Mouse (Mus musculus) stomach, embryonic 14.5 days (tissue): ENCODE measurements around the gene Runx3. TPM values are rescaled to one million over a fixed set of nuclear protein-coding genes. Genes with fewer than 3 reads are reported as not detected.

ENCODE experiments used
- ATAC-seq: fragments of 200-750 bp; cut with Nextera tagmentation; 2 replicates; pipeline ENCODE4 v1.8.0; 2017; ENCODE audit warnings: low read depth, moderate TSS enrichment; ENCODE audit not compliant: insufficient number of reproducible peaks, insufficient read depth, low FRiP score
- H3K27ac ChIP-seq: fragments of 300-500 bp; sonication (generic); 2 replicates; pipeline ENCODE4 v1.5.1; 2014; ENCODE audit warnings: mild to moderate bottlenecking, low read length, moderate library complexity, mixed read lengths
- H3K27me3 ChIP-seq: fragments of 300-500 bp; sonication (generic); 2 replicates; pipeline ENCODE4 v1.6.1; 2014; ENCODE audit warnings: low read length, control low read depth, mixed read lengths; ENCODE audit not compliant: control insufficient read depth, insufficient read depth
- H3K36me3 ChIP-seq: fragments of 300-500 bp; sonication (generic); 2 replicates; pipeline ENCODE4 v1.6.1; 2014; ENCODE audit warnings: mild to moderate bottlenecking, control low read depth, low read length, moderate library complexity, mixed read lengths; ENCODE audit not compliant: control insufficient read depth, insufficient read depth
- H3K4me1 ChIP-seq: fragments of 300-500 bp; sonication (generic); 2 replicates; pipeline ENCODE4 v1.6.1; 2014; ENCODE audit warnings: low read length, control low read depth, mixed read lengths; ENCODE audit not compliant: control insufficient read depth, insufficient read depth
- H3K4me2 ChIP-seq: fragments of 300-500 bp; sonication (generic); replicated peaks from 2 replicates; pipeline ENCODE4 v1.6.1; 2014; ENCODE audit warnings: low read depth, low read length, control low read depth
- H3K4me3 ChIP-seq: fragments of 300-500 bp; sonication (generic); 2 replicates; pipeline ENCODE4 v1.5.1; 2014; ENCODE audit warnings: low read depth, low read length, control low read depth
- H3K9ac ChIP-seq: fragments of 300-500 bp; sonication (generic); replicated peaks from 2 replicates; pipeline ENCODE4 v1.6.1; 2014; ENCODE audit warnings: low read depth, mild to moderate bottlenecking, control low read depth, low read length, moderate library complexity, mixed read lengths
- H3K9me3 ChIP-seq: fragments of 300-500 bp; sonication (generic); 2 replicates; pipeline ENCODE4 v1.6.1; 2016; ENCODE audit warnings: low read depth, low read length, control low read depth; ENCODE audit not compliant: control insufficient read depth
- WGBS: fragments of 180-500 bp; shearing (Covaris S2); extraction: QIAGEN DNeasy Blood & Tissue Kit; methylation state at CpG from one replicate; pipeline ENCODE4 v1.1.7; 2014; 5-methylcytosine and 5-hydroxymethylcytosine counted together
- polyA plus RNA-seq: library from polyadenylated mRNA; unstranded; fragments of >200 nt; fragmentation: Nextera tagmentation; extraction: Ambion mirVana; gene quantifications from 2 replicates; pipeline ENCODE4 v1.2.1, GENCODE M21; 2014

The Runx3 gene
- polyA plus RNA-seq, 1 experiment from 2014 or later: 0.14 TPM

- Histone ChIP-seq H3K4me3 (no peak overlapping the region), H3K36me3 (no peaks in the 10 kb centered on the region), H3K9me3 (no peaks in the 10 kb centered on the region), H3K4me1 (no peaks in the 10 kb centered on the region), H3K4me2 (no peak overlapping the region), H3K27ac (no peak overlapping the region), H3K9ac (no peak overlapping the region), H3K27me3 (no peaks in the 10 kb centered on the region)
- ATAC-seq: no peak
- 34% methylated on average over 4 of the region's 4 CpGs for WGBS
Measured at GRCm38 (mm10) chr4:135102761-135103160, 17.7 kb upstream of the Runx3 start.

GRCm38 (mm10) chr4:135103800-135104199, 16.7 kb upstream of the Runx3 start:
- Histone ChIP-seq H3K36me3 (no peaks in the 10 kb centered on the region), H3K4me3 (no peak overlapping the region), H3K4me2 (no peak overlapping the region), H3K4me1 (no peaks in the 10 kb centered on the region), H3K27me3 (no peaks in the 10 kb centered on the region), H3K9me3 (no peaks in the 10 kb centered on the region), H3K9ac (no peak overlapping the region), H3K27ac (no peak overlapping the region)
- 54% methylated on average over 5 of the region's 5 CpGs for WGBS
- ATAC-seq: no peak

GRCm38 (mm10) chr4:135106968-135107367, 13.5 kb upstream of the Runx3 start:
- no peak overlapping the region for H3K9ac ChIP-seq
- H3K4me2 ChIP-seq: no peak overlapping the region
- H3K27ac ChIP-seq: no peak overlapping the region
- H3K36me3 ChIP-seq: no peaks in the 10 kb centered on the region
- H3K27me3 ChIP-seq: no peaks in the 10 kb centered on the region
- H3K9me3 ChIP-seq: no peaks in the 10 kb centered on the region; the same call in 1 of the 2 replicates
- 44% methylated on average over 4 of the region's 4 CpGs for WGBS
- H3K4me1 ChIP-seq: no peaks in the 10 kb centered on the region
- H3K4me3 ChIP-seq: no peak overlapping the region
- ATAC-seq: no peak

- Histone ChIP-seq H3K4me1 (no peaks in the 10 kb centered on the region), H3K9me3 (peaks cover 6% of the 10 kb centered on the region; the same call in 1 of the 2 replicates), H3K27ac (no peak overlapping the region), H3K9ac (no peak overlapping the region), H3K4me2 (no peak overlapping the region), H3K36me3 (no peaks in the 10 kb centered on the region), H3K27me3 (no peaks in the 10 kb centered on the region), H3K4me3 (no peak overlapping the region)
- 71% methylated on average over 3 of the region's 3 CpGs for WGBS
- no peak for ATAC-seq
Measured at GRCm38 (mm10) chr4:135108666-135109065, 11.8 kb upstream of the Runx3 start.

GRCm38 (mm10) chr4:135113656-135114055, 6.8 kb upstream of the Runx3 start:
- no peak overlapping the region for H3K4me3 ChIP-seq
- no peak for ATAC-seq
- H3K4me2 ChIP-seq: no peak overlapping the region
- no peak overlapping the region for H3K9ac ChIP-seq
- H3K27ac ChIP-seq: no peak overlapping the region
- H3K9me3 ChIP-seq: peaks cover 6% of the 10 kb centered on the region; the same call in 1 of the 2 replicates
- 85% methylated on average over 8 of the region's 8 CpGs for WGBS
- H3K36me3 ChIP-seq: no peaks in the 10 kb centered on the region
- H3K27me3 ChIP-seq: no peaks in the 10 kb centered on the region
- H3K4me1 ChIP-seq: no peaks in the 10 kb centered on the region

- WGBS: 68% methylated on average over 10 of the region's 10 CpGs
- Histone ChIP-seq H3K4me3 (no peak overlapping the region), H3K4me1 (no peaks in the 10 kb centered on the region), H3K27ac (no peak overlapping the region), H3K36me3 (no peaks in the 10 kb centered on the region), H3K27me3 (no peaks in the 10 kb centered on the region), H3K9ac (no peak overlapping the region), H3K9me3 (peaks cover 6% of the 10 kb centered on the region; the same call in 1 of the 2 replicates), H3K4me2 (no peak overlapping the region)
- ATAC-seq: no peak
Measured at GRCm38 (mm10) chr4:135114301-135114700, 6.2 kb upstream of the Runx3 start.

GRCm38 (mm10) chr4:135115426-135116170, 4.9 kb upstream of the Runx3 start:
- Histone ChIP-seq H3K4me1 (no peaks in the 10 kb centered on the region), H3K4me3 (no peak overlapping the region), H3K4me2 (no peak overlapping the region), H3K9ac (no peak overlapping the region), H3K9me3 (peaks cover 6% of the 10 kb centered on the region; the same call in 1 of the 2 replicates), H3K27me3 (no peaks in the 10 kb centered on the region), H3K36me3 (no peaks in the 10 kb centered on the region), H3K27ac (no peak overlapping the region)
- ATAC-seq: no peak
- 50% methylated on average over 14 of the region's 14 CpGs for WGBS

GRCm38 (mm10) chr4:135116391-135116790, 4.1 kb upstream of the Runx3 start:
- ATAC-seq: no peak
- Histone ChIP-seq H3K4me2 (no peak overlapping the region), H3K27ac (no peak overlapping the region), H3K9ac (no peak overlapping the region), H3K4me3 (no peak overlapping the region), H3K9me3 (peaks cover 6% of the 10 kb centered on the region; the same call in 1 of the 2 replicates), H3K4me1 (no peaks in the 10 kb centered on the region), H3K36me3 (no peaks in the 10 kb centered on the region), H3K27me3 (no peaks in the 10 kb centered on the region)
- WGBS: 55% methylated on average over 5 of the region's 5 CpGs

- Histone ChIP-seq H3K9ac (no peak overlapping the region), H3K27ac (no peak overlapping the region), H3K4me1 (no peaks in the 10 kb centered on the region), H3K4me2 (no peak overlapping the region), H3K27me3 (no peaks in the 10 kb centered on the region), H3K36me3 (no peaks in the 10 kb centered on the region), H3K4me3 (no peak overlapping the region), H3K9me3 (no peaks in the 10 kb centered on the region)
- no peak for ATAC-seq
- WGBS: 92% methylated on average over 9 of the region's 9 CpGs
Measured at GRCm38 (mm10) chr4:135117846-135118245, 2.6 kb upstream of the Runx3 start.
